Mouse (Mus musculus): Measurements from ENCODE around the gene Plpp3.

DNA sequence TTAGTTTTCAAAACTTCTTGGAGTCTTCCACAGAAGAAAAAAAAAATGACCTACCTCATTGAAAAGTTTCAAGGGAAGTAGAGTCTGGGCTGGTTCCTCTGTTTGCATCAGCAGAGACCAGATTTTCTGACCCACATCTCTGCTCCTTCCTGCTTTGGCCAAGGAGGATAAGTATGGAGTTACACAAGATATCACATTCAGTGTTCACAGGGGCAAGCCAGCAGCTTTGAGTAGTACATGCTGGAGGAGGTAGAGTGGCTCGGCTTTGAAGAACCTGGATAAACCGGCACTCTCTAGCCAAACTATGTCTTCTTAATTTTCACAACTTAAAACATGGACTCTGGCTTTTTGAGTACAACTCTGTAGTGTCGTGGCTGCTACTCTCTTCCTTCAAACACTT lies 3.9 kb upstream of the Plpp3 start:
- TF ChIP-seq CTCF (IDR thresholded peaks at IDR 0.05; ENCODE audit: insufficient read depth, low read depth, low read length) = no peak
- no peak for TF ChIP-seq POLR2A (IDR thresholded peaks at IDR 0.05; ENCODE audit: insufficient read depth, low read depth, low read length)

All from olfactory bulb, adult 2 months (tissue).